Mouse (Mus musculus) spleen, embryonic (tissue): ENCODE data around the gene Snx30.

Experiments used
- CTCF ChIA-PET: fragments of 350-600 bp; sonication (Branson Sonifier 250); formaldehyde crosslinking; loops from one replicate; lab custom pipeline; 2022; lab: Charles Lee

Gene Snx30

GRCm38 (mm10) chr4:59805181-59805967 lies at the start of gene Snx30:
Gene Snx30, plus strand, starts transcription at chr4:59805840.
- CTCF ChIA-PET, result interaction anchor here (0.9 to 2.5 kb wide), 3 partner anchors 10 to 15 kb away, joined by 3 to 10 read pairs (median 10); no protein-coding TSS in a partner anchor

- CTCF ChIA-PET, result interaction anchor here (0.7 kb wide), 1 partner anchor 29 kb away, joined by 5 read pairs; no protein-coding TSS in a partner anchor
Measured at GRCm38 (mm10) chr4:59756332-59757082, 49.1 kb upstream of the Snx30 start.

GRCm38 (mm10) chr4:59757452-59758435 lies 47.9 kb upstream of the Snx30 start:
- CTCF ChIA-PET, result interaction anchor here (0.6 kb wide), 1 partner anchor 365 kb away, joined by 3 read pairs; no protein-coding TSS in a partner anchor

DNA sequence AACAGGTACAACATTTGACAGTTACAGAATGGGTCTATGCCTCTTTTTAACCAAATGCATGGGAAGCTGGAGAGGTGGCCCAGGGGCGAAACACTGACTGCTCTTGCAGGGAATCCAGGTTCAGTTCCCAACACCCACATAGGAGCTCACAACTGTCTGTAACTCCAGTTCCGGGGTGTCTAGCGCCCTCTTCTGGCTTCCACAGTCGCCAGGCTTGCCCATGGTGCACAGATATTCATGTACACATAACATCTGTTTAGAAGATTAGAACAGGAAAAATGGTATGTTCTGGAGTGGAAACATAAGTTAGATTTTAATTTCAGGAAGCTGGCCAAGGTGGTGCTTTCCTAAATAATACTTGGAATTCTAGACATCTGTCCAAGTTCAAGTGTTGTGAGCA lies 45.6 kb upstream of the Snx30 start:
- CTCF ChIA-PET, result no interaction called here

DNA sequence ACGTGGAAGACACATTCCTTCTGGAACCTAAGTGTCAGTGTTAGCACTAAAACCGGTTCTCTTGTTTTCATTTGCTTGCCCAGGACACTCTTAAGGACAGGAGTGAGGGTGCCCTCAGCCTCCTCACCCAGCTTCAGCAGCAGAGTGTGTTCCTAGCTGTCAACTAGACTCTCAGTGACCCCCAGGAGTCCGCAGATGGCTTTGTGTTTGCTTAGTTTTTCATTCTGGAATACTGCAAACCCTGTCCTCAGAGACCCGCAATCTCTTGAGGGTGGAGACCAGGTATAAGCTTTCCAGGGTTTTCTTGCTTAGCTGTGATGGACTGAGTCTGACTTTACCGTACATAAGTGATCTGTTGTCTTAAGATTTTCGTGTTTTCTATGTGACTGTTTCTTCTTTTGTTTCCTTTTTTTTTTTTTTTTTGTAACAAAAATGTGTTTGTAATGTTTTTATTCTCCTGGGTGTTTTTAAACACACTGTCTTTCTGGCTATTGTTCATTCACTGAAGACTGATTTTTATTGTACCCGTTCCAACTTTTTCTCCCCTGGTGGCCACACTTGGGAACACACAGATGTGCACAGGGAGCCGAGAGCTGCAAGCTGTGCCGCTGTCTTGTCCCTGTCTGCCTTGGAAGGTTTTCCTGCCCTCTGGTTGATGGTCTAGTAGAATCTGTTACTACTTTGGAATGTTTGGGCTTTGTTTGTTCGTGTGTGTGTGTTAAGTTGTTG lies 44.8 kb upstream of the Snx30 start:
- CTCF ChIA-PET, result interaction anchor here (0.7 to 1.2 kb wide), 2 partner anchors 19 to 411 kb away, joined by 3 to 10 read pairs; no protein-coding TSS in a partner anchor

GRCm38 (mm10) chr4:59761365-59761729 lies 44.3 kb upstream of the Snx30 start:
- CTCF ChIA-PET, result interaction anchor here (0.7 to 1.2 kb wide), 2 partner anchors 19 to 411 kb away, joined by 3 to 10 read pairs; no protein-coding TSS in a partner anchor

DNA sequence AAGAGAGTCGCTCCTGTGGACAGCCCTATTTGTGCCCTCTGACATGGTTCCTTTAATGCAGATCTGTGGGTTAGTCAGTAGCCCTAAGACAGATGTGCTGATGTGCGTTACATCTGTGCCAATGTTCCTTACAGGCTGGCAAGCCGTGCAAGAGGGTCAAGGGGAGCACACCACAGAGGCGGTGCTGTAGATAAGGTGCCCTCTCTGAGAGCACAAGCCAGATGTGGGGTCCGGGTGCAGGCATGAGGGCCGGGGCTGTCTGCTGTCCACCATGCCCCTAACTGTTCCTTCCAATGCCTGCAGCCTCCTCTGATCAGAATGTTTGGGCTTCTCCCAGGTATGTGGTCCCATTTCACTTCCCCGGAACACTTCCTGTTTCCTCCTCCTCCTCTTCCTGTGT lies 40.7 kb upstream of the Snx30 start:
- CTCF ChIA-PET, result no interaction called here

DNA sequence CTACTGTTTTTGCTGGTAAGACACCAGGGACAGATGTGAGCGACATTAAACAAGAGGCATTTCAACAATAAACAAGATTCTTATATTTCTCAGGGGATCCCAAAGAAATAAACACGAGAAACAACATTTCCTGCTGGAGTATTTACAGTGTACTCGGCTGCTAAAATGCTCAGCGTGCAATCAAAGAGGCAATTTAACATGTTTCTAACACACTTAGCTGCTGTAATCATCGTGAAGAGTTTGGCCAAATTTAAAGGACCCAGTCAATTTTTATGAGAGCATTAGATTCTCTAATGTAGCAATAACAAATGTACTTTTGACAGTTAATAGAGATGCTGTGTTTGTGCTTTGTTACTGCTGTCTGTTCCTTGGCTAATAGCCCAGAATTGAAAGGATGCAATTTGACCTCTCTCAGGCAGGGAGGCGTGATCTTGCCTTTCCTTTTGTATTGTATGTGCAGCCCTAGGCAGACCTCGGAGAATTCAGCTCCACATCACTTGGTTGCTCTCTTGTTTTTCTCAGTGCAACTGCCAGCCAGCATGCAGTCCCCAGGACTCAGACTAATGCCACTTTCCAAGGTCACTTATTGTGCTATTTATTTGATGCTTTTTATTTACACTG lies 40.1 kb upstream of the Snx30 start:
- CTCF ChIA-PET, result no interaction called here

GRCm38 (mm10) chr4:59767717-59768116 lies 37.9 kb upstream of the Snx30 start:
- CTCF ChIA-PET, result no interaction called here

DNA sequence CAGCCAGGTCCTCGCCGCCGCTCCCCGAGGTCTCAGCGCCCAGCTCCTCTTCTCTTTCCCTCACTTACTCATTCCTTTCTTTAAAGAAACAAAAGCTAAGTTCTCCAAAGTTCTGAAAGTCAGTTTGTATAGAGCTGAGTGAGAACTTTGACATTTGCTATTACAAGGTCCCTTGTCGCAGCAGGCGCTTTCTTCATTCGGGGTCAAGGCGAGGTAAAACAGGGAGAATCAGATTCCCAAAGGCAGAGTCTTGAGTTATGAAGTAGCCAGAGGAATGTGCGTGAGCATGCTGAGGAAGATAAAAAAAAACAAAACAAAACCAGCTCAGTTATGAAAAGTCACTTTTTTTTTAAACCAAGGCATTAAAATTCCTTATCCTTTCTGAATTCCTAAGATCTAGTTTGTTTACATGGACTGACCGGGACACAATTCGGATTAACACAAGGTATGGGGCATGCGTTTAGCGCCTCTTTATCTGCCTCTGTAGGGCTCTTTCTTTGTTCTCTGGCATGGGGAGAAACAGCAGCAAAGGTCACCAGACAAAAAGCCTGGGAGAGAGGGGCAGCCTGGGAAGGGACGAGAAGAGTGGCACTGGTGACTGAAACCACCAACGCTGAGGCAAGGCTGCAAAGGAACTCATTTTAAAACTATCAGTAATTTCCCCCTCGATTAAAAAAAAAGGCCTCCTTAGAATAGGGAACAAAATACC lies 33.3 kb upstream of the Snx30 start:
- CTCF ChIA-PET, result interaction anchor here (0.6 kb wide), 1 partner anchor 500 kb away, joined by 6 read pairs; no protein-coding TSS in a partner anchor

DNA sequence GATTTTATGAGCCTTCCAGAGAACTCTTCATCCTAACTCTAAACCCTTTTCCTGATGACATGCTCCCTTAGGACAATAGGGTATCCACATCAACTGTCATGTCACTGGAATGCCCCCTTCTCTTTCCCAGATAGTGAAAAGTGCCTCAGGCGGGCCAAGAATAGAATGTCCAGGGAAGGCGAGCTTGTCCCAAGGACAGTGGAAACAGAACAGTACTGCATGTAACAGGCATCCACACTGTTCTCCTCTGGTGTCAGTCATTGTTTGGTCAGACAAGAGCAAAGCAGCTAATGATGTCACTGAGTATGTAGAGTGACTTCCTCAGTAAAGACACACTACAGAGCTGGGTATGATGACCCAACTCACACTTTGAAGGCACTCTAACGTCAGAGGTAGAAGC lies 27.8 kb upstream of the Snx30 start:
- CTCF ChIA-PET, result interaction anchor here (0.6 kb wide), 1 partner anchor 41 kb away, joined by 5 read pairs; no protein-coding TSS in a partner anchor

GRCm38 (mm10) chr4:59780568-59780967 lies 25.1 kb upstream of the Snx30 start:
- CTCF ChIA-PET, result interaction anchor here (0.6 to 1.1 kb wide), 4 partner anchors 9 to 95 kb away, joined by 3 to 10 read pairs (median 4); no protein-coding TSS in a partner anchor

DNA sequence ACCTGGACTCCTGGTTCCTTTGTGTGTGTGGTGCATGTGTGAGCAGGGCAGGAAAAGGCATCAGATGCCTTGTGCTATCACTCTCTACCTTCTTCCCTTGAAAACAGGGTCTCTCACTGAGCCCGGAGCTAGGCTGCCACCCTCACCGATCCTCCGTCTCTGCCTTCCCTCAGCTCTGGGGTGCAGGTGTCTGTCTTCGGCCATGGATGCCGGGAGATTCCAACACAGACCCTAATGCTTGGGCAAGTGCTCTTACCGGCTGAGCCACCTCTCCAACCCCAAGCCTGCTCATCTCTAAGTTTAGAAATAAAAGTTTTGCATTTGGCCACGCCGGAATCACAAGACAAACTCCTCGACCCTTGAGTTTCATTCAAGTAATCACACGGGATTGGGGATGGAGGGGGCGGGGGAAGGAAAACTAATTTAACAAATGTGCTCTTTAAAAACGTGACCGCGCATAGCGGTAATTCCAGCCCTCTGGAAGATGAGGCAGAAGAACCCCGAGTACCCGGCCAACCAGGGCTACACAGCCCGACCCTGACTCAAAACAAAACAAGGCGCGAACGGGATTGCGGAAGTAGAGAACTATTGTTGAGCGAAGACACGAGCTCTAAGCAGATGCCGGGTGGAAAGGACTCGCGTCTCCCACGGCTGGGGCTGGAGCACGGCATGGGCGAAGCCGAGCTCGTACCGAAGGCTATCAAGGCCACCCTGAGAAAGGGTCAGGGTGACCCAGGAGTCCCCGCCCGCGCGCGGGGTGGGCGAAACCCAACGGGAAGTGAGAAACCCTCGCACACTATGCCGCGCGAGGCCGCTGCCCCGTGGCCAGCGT lies 22.6 kb upstream of the Snx30 start:
- CTCF ChIA-PET, result interaction anchor here (0.5 to 0.7 kb wide), 3 partner anchors 20 to 136 kb away, joined by 3 to 16 read pairs (median 5); no protein-coding TSS in a partner anchor

- CTCF ChIA-PET, result interaction anchor here (0.5 to 0.7 kb wide), 3 partner anchors 24 to 137 kb away, joined by 3 to 16 read pairs (median 5); no protein-coding TSS in a partner anchor
Measured at GRCm38 (mm10) chr4:59783685-59784279, 21.9 kb upstream of the Snx30 start.

DNA sequence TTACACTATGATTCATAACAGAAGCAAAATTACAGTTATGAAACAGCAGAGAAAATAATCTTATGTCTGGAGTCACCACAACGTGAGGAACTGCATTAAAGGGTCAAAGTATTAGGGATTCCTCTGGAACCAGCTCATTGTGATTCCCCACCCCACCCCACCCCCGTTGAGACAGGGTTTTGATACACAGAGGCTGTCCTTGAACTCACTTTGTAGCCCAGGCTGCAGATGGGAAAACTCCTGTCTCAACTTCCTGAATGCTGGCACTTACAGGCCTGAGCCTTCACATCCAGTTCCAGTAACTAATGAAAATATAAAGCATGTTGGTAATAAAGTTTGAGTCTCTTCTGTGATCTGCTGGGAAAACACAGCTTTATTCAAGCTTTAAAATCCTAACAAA lies 20.2 kb upstream of the Snx30 start:
- CTCF ChIA-PET, result interaction anchor here (0.7 to 2.5 kb wide), 2 partner anchors 71 to 85 kb away, joined by 4 to 10 read pairs; no protein-coding TSS in a partner anchor

DNA sequence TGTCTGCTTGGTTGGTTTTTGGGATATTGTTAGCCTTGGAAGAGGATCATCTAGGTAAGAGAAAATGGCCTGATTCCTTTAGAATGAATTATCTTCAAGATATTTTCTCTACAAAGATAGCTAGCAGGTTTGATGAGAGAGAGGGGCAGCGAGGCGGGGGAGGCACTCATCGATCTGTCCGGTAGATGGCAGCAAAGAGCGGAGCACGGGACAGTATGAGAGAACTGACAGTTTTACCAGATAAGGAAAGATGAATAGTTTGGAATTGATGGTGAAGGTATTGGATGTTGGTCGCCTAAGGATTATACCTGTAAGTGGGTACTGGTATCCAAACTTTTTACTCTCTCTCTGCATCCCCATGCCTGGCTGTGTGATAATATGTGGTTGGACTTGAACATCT lies 19.0 kb upstream of the Snx30 start:
- CTCF ChIA-PET, result interaction anchor here (1.0 to 2.5 kb wide), 2 partner anchors 60 to 84 kb away, joined by 3 to 10 read pairs; no protein-coding TSS in a partner anchor

DNA sequence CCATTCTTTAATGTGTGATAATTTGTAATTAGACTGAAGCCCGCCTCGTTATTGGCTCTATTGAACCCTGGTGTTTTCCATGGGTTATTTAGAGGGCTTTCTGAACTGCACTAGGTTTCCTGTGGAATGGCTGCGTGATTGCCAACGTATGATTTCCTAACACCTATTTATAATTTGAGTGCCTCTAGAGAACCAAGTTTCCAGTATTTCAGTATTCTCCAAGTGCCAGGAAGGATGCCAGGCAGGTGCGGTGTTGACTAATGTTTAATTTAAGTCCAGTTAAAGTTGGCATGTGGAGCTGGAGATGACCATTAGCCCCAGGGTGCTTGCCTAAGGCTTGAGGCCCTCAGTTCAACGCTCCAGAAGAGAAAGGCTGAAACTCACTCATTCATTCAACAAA lies 18.5 kb upstream of the Snx30 start:
- CTCF ChIA-PET, result interaction anchor here (2.5 kb wide), 1 partner anchor 84 kb away, joined by 10 read pairs; no protein-coding TSS in a partner anchor
